Mouse (Mus musculus) neural tube, embryonic 14.5 days (tissue): ENCODE data around the gene Lmbr1l. TPM values are rescaled to one million over a fixed set of nuclear protein-coding genes. Genes with fewer than 3 reads are reported as not detected.

Source experiments
- ATAC-seq: fragments of 200-750 bp; cut with Nextera tagmentation; 2 replicates; pipeline ENCODE4 v1.8.0; 2017; ENCODE audit warnings: low read depth, mild to moderate bottlenecking, moderate TSS enrichment, moderate library complexity
- H3K27ac ChIP-seq: fragments of 300-500 bp; sonication (generic); 2 replicates; pipeline ENCODE4 v1.5.1; 2014; ENCODE audit warnings: low read depth, mild to moderate bottlenecking, control low read depth, low read length, moderate library complexity, mixed read lengths
- H3K27me3 ChIP-seq: fragments of 300-500 bp; sonication (generic); 2 replicates; pipeline ENCODE4 v1.6.1; 2014; ENCODE audit warnings: low read length; ENCODE audit not compliant: control insufficient read depth, insufficient read depth
- H3K36me3 ChIP-seq: fragments of 300-500 bp; sonication (generic); 2 replicates; pipeline ENCODE4 v1.6.1; 2014; ENCODE audit warnings: low read length, mixed read lengths; ENCODE audit not compliant: control insufficient read depth, insufficient read depth
- H3K4me1 ChIP-seq: fragments of 300-500 bp; sonication (generic); 2 replicates; pipeline ENCODE4 v1.6.1; 2014; ENCODE audit warnings: low read length; ENCODE audit not compliant: control insufficient read depth, insufficient read depth
- H3K4me2 ChIP-seq: fragments of 300-500 bp; sonication (generic); 2 replicates; pipeline ENCODE4 v1.6.1; 2014; ENCODE audit warnings: mild to moderate bottlenecking, low read depth, low read length, control low read depth
- H3K4me3 ChIP-seq: fragments of 300-500 bp; sonication (generic); 2 replicates; pipeline ENCODE4 v1.5.1; 2014; ENCODE audit warnings: low read depth, low read length, control low read depth, mixed read lengths
- H3K9ac ChIP-seq: fragments of 300-500 bp; sonication (generic); replicated peaks from 2 replicates; pipeline ENCODE4 v1.6.1; 2014; ENCODE audit warnings: low read depth, mild to moderate bottlenecking, control low read depth, low read length, mixed read lengths
- H3K9me3 ChIP-seq: fragments of 300-500 bp; sonication (generic); 2 replicates; pipeline ENCODE4 v1.6.1; 2016; ENCODE audit warnings: low read length; ENCODE audit not compliant: control insufficient read depth
- WGBS: fragments of 180-500 bp; shearing (Covaris S2); extraction: QIAGEN DNeasy Blood & Tissue Kit; methylation state at CpG from one replicate; pipeline ENCODE4 v1.1.7; 2014; 5-methylcytosine and 5-hydroxymethylcytosine counted together
- polyA plus RNA-seq: library from polyadenylated mRNA; unstranded; fragments of >200 nt; fragmentation: Nextera tagmentation; extraction: Ambion mirVana; gene quantifications from 2 replicates; pipeline ENCODE4 v1.2.1, GENCODE M21; 2014

Lmbr1l gene
- polyA plus RNA-seq, 1 experiment from 2014 or later = 10.5 TPM

GRCm38 (mm10) chr15:98916016-98916415 lies 2.0 kb downstream of the Lmbr1l start:
- ATAC-seq = no peak
- WGBS = 80% methylated on average over 4 of the region's 4 CpGs
- peak overlapping the region; percentile 88; the same call in 1 of the 2 replicates for H3K4me3 ChIP-seq
- peaks cover 27% of the 10 kb centered on the region for H3K36me3 ChIP-seq
- H3K27me3 ChIP-seq = peaks cover 3% of the 10 kb centered on the region; the same call in 1 of the 2 replicates
- H3K4me1 ChIP-seq = peaks cover 17% of the 10 kb centered on the region
- peak overlapping the region; percentile 90 for H3K9ac ChIP-seq
- no peak overlapping the region for H3K27ac ChIP-seq
- peak overlapping the region; percentile 50 for H3K4me2 ChIP-seq
- H3K9me3 ChIP-seq = no peaks in the 10 kb centered on the region

- Histone ChIP-seq H3K9ac (no peak overlapping the region), H3K4me2 (no peak overlapping the region), H3K4me3 (no peak overlapping the region), H3K36me3 (peaks cover 33% of the 10 kb centered on the region), H3K27ac (no peak overlapping the region), H3K9me3 (no peaks in the 10 kb centered on the region), H3K27me3 (peaks cover 3% of the 10 kb centered on the region; the same call in 1 of the 2 replicates), H3K4me1 (peaks cover 17% of the 10 kb centered on the region)
- 94% methylated on average over 6 of the region's 6 CpGs for WGBS
- ATAC-seq = no peak
Observed at GRCm38 (mm10) chr15:98914903-98915302, 3.1 kb downstream of the Lmbr1l start.

DNA sequence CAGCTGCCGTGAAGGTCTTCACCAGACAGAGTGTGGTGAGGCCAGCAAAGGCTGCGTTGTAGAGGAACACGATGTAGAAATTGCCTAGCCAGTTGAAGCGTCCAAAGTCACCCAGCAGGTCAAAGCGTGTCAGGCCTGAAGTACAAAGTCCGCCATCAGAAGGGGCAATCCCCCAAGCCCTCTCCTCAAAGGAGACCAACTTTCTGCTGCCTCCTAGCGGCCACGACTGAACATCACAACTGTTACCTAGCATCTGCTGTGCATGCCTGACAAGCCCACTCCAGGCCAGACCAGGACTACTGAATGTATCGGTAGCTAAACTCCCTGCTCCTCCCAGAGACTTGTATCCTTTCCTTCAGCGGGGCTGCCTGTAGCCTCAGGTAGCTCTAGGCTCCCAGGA lies 13.3 kb downstream of the Lmbr1l start:
- Histone ChIP-seq H3K4me2 (no peak overlapping the region), H3K4me1 (no peaks in the 10 kb centered on the region), H3K27me3 (0 out of 2 replicates have a peak, but pooled peaks cover 7% of the 10 kb centered on the region), H3K9me3 (no peaks in the 10 kb centered on the region), H3K27ac (no peak overlapping the region), H3K9ac (no peak overlapping the region), H3K36me3 (peaks cover 56% of the 10 kb centered on the region), H3K4me3 (no peak overlapping the region)
- WGBS = 28% methylated on average over 10 of the region's 10 CpGs
- no peak for ATAC-seq

GRCm38 (mm10) chr15:98902600-98902999 lies 15.4 kb downstream of the Lmbr1l start:
- Histone ChIP-seq H3K9me3 (no peaks in the 10 kb centered on the region), H3K9ac (no peak overlapping the region), H3K4me2 (no peak overlapping the region), H3K27ac (no peak overlapping the region), H3K27me3 (peaks cover 16% of the 10 kb centered on the region), H3K4me3 (no peak overlapping the region), H3K36me3 (peaks cover 35% of the 10 kb centered on the region), H3K4me1 (no peaks in the 10 kb centered on the region)
- no peak for ATAC-seq
- 91% methylated on average over 2 of the region's 2 CpGs for WGBS

DNA sequence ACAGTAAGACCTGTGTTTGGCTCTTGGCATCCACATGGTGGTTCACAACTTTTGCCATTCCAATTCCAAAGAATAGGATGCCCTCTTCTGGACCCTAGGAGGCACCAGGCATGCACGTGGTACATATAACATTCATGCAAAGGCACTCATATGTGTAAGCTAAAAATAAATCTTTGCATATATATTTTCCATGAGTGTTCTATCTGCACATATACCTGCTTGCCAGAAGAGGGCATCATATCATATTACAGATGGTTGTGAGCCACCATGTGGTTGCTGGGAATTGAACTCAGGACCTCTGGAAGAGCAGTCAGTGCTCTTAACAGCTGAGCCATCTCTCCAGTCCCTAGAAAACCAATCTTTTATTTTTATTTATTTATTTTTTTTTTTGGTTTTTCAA lies 16.5 kb downstream of the Lmbr1l start:
- Histone ChIP-seq H3K36me3 (peaks cover 27% of the 10 kb centered on the region), H3K9me3 (no peaks in the 10 kb centered on the region), H3K4me1 (no peaks in the 10 kb centered on the region), H3K27ac (no peak overlapping the region), H3K4me2 (no peak overlapping the region), H3K9ac (no peak overlapping the region), H3K27me3 (peaks cover 24% of the 10 kb centered on the region), H3K4me3 (no peak overlapping the region)
- WGBS = 75% methylated on average over 1 of the region's 1 CpGs
- no peak for ATAC-seq

DNA sequence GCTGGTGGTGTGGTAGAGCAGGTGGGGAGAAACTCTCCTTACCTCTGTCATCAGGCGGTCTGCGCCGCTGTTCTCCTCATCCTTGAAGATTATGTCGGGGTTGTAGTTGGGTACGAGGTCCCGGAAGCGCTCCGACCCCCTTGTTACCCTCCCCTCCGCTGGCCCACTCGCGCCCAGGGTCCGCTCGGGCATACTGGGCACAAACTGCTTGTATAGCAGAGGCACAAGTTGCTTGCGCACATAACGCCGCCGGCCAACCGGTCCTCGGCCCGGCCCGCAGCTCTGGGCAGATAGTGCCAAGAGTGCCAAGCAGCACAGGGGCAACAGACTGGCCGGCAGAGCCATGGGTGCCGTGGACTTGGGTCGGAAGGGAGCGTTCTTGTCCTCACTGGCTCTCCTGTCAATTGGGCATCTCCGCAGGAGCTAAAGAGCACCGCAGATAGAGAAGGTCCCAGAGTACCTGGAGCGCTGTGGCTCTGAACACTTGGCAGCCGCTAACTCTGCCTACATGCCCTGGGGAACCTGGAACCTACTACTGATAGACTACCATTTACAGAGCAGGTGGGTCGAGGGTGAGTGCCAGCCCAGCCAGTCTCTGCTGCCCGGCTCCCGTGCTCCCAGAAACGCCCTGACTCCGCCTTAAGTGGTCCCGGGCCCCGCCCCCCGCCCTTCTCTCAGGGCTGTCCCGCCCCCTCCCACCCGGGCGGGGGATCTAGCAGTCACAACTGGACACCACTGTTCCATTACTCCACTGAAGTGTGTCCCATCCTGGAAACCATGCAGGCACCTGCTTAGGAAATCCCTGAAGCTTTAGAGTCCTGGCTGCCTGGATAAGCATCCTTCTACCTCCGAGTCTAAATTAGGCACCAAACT lies 19.9 kb downstream of the Lmbr1l start, which contains the start of gene Dhh:
Dhh (minus strand) TSS at position 613 of the 873 bp plus-strand sequence.
- H3K36me3 ChIP-seq = peaks cover 2% of the 10 kb centered on the region; the same call in 1 of the 2 replicates
- H3K27ac ChIP-seq = no peak within 1 kb of the TSS
- H3K9ac ChIP-seq = no peak within 1 kb of the TSS
- peaks cover 53% of the 10 kb centered on the region for H3K27me3 ChIP-seq
- peak within 1 kb of the TSS; percentile 22; the same call in 1 of the 2 replicates for H3K4me2 ChIP-seq
- no peak for ATAC-seq
- H3K4me1 ChIP-seq = peaks cover 14% of the 10 kb centered on the region
- H3K9me3 ChIP-seq = no peaks in the 10 kb centered on the region
- H3K4me3 ChIP-seq = peak within 1 kb of the TSS; percentile 12
- WGBS = under 1% methylated on average over 41 of the region's 41 CpGs

DNA sequence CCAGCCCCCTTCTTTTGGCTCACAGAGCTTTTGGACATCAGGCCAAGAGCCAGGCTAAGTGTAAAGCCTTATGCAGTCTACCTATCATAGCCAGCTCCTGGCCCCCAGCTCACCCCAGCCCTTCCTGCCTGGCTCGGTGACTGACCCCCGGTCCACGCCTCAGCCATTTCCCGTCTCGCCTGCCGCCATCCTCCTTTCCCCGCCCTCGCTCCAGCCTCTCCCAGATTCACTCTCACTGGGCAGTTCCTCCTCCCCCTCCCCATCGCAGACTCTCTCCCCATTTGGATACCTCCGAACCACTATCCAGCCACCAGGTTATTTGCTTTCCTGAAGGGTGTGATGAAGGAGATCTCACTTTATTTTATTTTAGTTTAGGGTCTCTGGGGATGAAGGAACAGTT lies 20.5 kb downstream of the Lmbr1l start:
- no peak overlapping the region for H3K9ac ChIP-seq
- peaks cover 59% of the 10 kb centered on the region for H3K27me3 ChIP-seq
- peak overlapping the region; percentile 12 for H3K4me3 ChIP-seq
- peaks cover 14% of the 10 kb centered on the region for H3K4me1 ChIP-seq
- ATAC-seq = no peak
- H3K27ac ChIP-seq = no peak overlapping the region
- H3K4me2 ChIP-seq = no peak overlapping the region
- no peaks in the 10 kb centered on the region for H3K36me3 ChIP-seq
- H3K9me3 ChIP-seq = no peaks in the 10 kb centered on the region
- WGBS = 5% methylated on average over 10 of the region's 10 CpGs

DNA sequence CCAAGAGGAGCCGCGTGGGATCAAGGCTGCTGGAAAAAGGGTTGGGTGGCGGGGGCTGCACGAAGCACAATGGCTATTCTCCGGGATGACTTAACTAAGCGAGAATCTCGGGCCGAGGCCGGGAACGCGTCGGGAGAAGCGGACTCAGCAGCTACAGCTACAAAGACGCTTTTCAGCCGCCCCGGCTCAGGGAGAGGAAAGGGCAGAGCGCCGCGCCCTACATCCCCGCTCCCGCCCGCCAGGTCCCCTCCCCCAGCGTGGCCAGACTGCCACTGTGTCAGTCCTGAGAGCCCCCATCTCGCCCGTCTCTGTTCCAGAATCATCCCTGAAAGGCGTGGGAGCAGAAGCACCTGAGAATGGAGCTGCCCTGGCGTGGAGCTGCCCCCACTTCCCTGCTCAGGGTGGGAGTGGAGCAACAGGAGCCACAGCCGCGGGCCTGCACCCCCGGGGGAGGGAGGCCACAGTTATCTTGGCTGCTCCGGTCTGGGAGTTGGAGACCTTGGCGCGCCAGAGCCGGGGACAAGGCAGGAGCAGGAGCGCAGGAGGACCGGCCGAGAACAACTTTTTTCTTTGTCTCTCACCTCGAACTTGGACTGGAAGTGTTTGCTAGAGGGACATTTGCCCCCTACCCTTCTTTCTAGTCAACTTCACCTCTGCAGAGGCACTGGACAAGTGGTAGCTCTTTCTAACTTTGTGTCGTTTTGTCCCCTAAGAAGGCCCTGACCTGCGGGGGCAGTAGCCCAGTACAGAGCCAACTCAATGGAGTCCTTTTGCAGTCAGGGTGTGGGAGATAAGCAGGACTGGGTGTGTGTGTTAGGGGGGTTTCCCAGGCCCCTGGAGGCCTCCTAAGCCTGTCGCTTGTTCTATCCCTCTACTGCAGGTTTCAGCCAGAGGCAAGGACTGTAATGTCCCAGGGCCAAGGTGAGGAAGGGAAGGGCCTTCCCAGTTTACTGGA lies 22.1 kb downstream of the Lmbr1l start:
- Histone ChIP-seq H3K4me1 (peaks cover 14% of the 10 kb centered on the region), H3K4me3 (peak overlapping the region; percentile 8; the same call in 1 of the 2 replicates), H3K4me2 (peak overlapping the region; percentile 31), H3K9ac (no peak overlapping the region; the same call in 1 of the 2 replicates), H3K27ac (no peak overlapping the region; the same call in 1 of the 2 replicates), H3K9me3 (no peaks in the 10 kb centered on the region), H3K27me3 (peaks cover 64% of the 10 kb centered on the region), H3K36me3 (no peaks in the 10 kb centered on the region)
- WGBS = 1% methylated on average over 38 of the region's 41 CpGs
- ATAC-seq = no peak
